In the genomic region with DNA sequence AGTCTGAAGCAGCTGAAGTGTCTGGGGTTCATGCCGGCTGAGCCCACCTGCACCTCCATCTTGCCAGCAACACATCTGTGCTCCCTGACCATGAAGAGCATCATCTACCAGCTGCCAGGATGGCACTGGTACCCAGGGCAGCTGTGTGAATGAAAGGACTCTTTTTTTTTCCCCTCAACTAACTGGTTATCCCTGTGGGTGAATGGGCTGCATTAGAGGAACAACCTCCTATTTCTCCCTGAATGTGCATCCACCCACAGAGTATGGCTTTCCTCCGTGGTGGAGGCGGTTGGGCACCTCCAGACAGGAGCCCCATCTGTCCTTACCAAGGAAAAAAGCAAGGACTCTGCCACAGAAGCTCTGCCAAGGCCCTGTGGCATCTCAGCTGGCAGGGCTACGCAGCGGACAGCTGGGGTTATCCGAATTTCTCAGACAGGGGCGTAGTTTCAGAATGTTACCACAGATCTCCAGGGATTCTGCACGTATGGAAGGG, we compare ENCODE assay signal across 18 mouse cellular contexts.
A peak's percentile ranks its signal among the peaks of the same experiment; 100 is the strongest.
DNase-seq lines count a peak whose midpoint lies in the region; ATAC-seq and TF ChIP-seq lines count a peak whose summit lies in the region.
"Had no signal": no experiment of that assay in that cellular context is flagged by ENCODE, and none has a peak within 500 bp of the region (broad histone marks: within the 10 kb centered on the region; RNA-seq: fewer than 3 reads in every experiment).

No protein-coding gene starts in this region.

- no peaks in the 10 kb centered on the region for H3K4me1 ChIP-seq in hindbrain, embryonic 13.5 days (replicated peaks)
- peaks cover 6% of the 10 kb centered on the region; the same call in 1 of the 2 replicates for H3K4me1 ChIP-seq in hindbrain, embryonic 12.5 days
- peaks cover 6% of the 10 kb centered on the region for H3K4me1 ChIP-seq in forebrain, embryonic 16.5 days (replicated peaks; ENCODE audit: control insufficient read depth, insufficient read depth, low read length)
- no peaks in the 10 kb centered on the region for H3K4me1 ChIP-seq in hindbrain, postnatal 0 days (ENCODE audit: insufficient read depth, low read length)
- H3K4me1 ChIP-seq: midbrain, embryonic 13.5 days had no signal

- no peaks in the 10 kb centered on the region for H3K36me3 ChIP-seq in hindbrain, embryonic 13.5 days
- no peaks in the 10 kb centered on the region for H3K36me3 ChIP-seq in hindbrain, embryonic 12.5 days
- no peaks in the 10 kb centered on the region for H3K36me3 ChIP-seq in forebrain, embryonic 16.5 days (ENCODE audit: control insufficient read depth, insufficient read depth)
- H3K36me3 ChIP-seq in hindbrain, postnatal 0 days (ENCODE audit: insufficient read depth, low read length) = no peaks in the 10 kb centered on the region
- H3K36me3 ChIP-seq: heart, embryonic 12.5 days; limb, embryonic 13.5 days; midbrain, embryonic 13.5 days had no signal

- no peak overlapping the region for H3K4me3 ChIP-seq in hindbrain, embryonic 13.5 days
- H3K4me3 ChIP-seq in hindbrain, embryonic 12.5 days = no peak overlapping the region
- no peak overlapping the region for H3K4me3 ChIP-seq in forebrain, embryonic 16.5 days (replicated peaks; ENCODE audit: low read length)
- H3K4me3 ChIP-seq in hindbrain, postnatal 0 days (ENCODE audit: low read length) = no peak overlapping the region
- H3K4me3 ChIP-seq: heart, embryonic 12.5 days; limb, embryonic 13.5 days; midbrain, embryonic 13.5 days had no signal

- no peak overlapping the region for H3K9ac ChIP-seq in hindbrain, embryonic 13.5 days
- no peak overlapping the region for H3K9ac ChIP-seq in hindbrain, embryonic 12.5 days
- H3K9ac ChIP-seq in forebrain, embryonic 16.5 days (replicated peaks; ENCODE audit: low read depth, low read length) = no peak overlapping the region
- H3K9ac ChIP-seq in hindbrain, postnatal 0 days (replicated peaks; ENCODE audit: low read length) = no peak overlapping the region
- H3K9ac ChIP-seq: heart, embryonic 12.5 days; limb, embryonic 13.5 days; liver, postnatal 0 days; midbrain, embryonic 13.5 days had no signal

- H3K4me2 ChIP-seq in hindbrain, embryonic 13.5 days = no peak overlapping the region
- H3K4me2 ChIP-seq in hindbrain, embryonic 12.5 days (replicated peaks) = no peak overlapping the region
- no peak overlapping the region for H3K4me2 ChIP-seq in forebrain, embryonic 16.5 days (ENCODE audit: low read length)
- no peak overlapping the region for H3K4me2 ChIP-seq in hindbrain, postnatal 0 days (ENCODE audit: low read depth, low read length)
- H3K4me2 ChIP-seq: heart, embryonic 12.5 days; limb, embryonic 13.5 days; midbrain, embryonic 13.5 days had no signal

- WGBS in hindbrain, embryonic 13.5 days = 66% methylated on average over 8 of the region's 8 CpGs
- WGBS in hindbrain, embryonic 12.5 days = 78% methylated on average over 8 of the region's 8 CpGs
- WGBS in forebrain, embryonic 16.5 days = 68% methylated on average over 8 of the region's 8 CpGs
- 53% methylated on average over 8 of the region's 8 CpGs for WGBS in hindbrain, postnatal 0 days

- peak; percentile 63; the same call in 1 of the 2 replicates for ATAC-seq in hindbrain, embryonic 13.5 days (ENCODE audit: low FRiP score)
- ATAC-seq in hindbrain, embryonic 12.5 days (ENCODE audit: low FRiP score) = no peak
- peak; percentile 38 for ATAC-seq in forebrain, embryonic 16.5 days
- peak; percentile 62; the same call in 1 of the 2 replicates for ATAC-seq in hindbrain, postnatal 0 days
- ATAC-seq: CD4-positive, CD25-positive, alpha-beta regulatory T cell, adult 4 months; liver, postnatal 0 days; midbrain, embryonic 13.5 days had no signal

- TF ChIP-seq CTCF in hindbrain, postnatal 0 days (IDR thresholded peaks at IDR 0.05; ENCODE audit: low read depth) = no peak

- H3K9me3 ChIP-seq in hindbrain, embryonic 13.5 days = no peaks in the 10 kb centered on the region
- H3K9me3 ChIP-seq in hindbrain, embryonic 12.5 days (replicated peaks) = no peaks in the 10 kb centered on the region
- no peaks in the 10 kb centered on the region for H3K9me3 ChIP-seq in forebrain, embryonic 16.5 days (ENCODE audit: control insufficient read depth, low read length)
- H3K9me3 ChIP-seq in hindbrain, postnatal 0 days (ENCODE audit: low read length) = no peaks in the 10 kb centered on the region
- H3K9me3 ChIP-seq: limb, embryonic 13.5 days; midbrain, embryonic 13.5 days had no signal

- peak overlapping the region; percentile 1; the same call in 1 of the 2 replicates for H3K27ac ChIP-seq in hindbrain, embryonic 13.5 days
- H3K27ac ChIP-seq in hindbrain, embryonic 12.5 days = no peak overlapping the region
- H3K27ac ChIP-seq in forebrain, embryonic 16.5 days (ENCODE audit: low read length) = no peak overlapping the region
- H3K27ac ChIP-seq in hindbrain, postnatal 0 days = 0 out of 2 replicates have a peak overlapping the region, but pooled peaks have one; percentile 15
- H3K27ac ChIP-seq: limb, embryonic 13.5 days; midbrain, embryonic 13.5 days had no signal

- intact Hi-C loops in left cerebral cortex, postnatal 4 days (cut with DNase I) = no loop called here

- DNase-seq in hindbrain, postnatal 0 days (ENCODE audit: low spot score) = peak; percentile 56
- DNase-seq in left cerebral cortex, postnatal 4 days = peak; percentile 68
- no peak for DNase-seq in ovary, adult 18-20 months (ENCODE audit: low spot score)
- no peak for DNase-seq in embryo, embryonic 10.5 days (ENCODE audit: low spot score)
- DNase-seq: adrenal gland, postnatal 36 days; cerebellum, adult 11-12 months; heart, postnatal 4 days; kidney, adult 18-20 months; kidney, postnatal 36 days; liver, postnatal 0 days; lung, postnatal 4 days had no signal

- H3K27me3 ChIP-seq in hindbrain, embryonic 13.5 days = no peaks in the 10 kb centered on the region
- H3K27me3 ChIP-seq in hindbrain, embryonic 12.5 days = no peaks in the 10 kb centered on the region
- no peaks in the 10 kb centered on the region for H3K27me3 ChIP-seq in forebrain, embryonic 16.5 days (replicated peaks; ENCODE audit: control insufficient read depth, insufficient read depth, low read length)
- H3K27me3 ChIP-seq in hindbrain, postnatal 0 days (ENCODE audit: insufficient read depth, low read length) = no peaks in the 10 kb centered on the region
- H3K27me3 ChIP-seq: heart, embryonic 12.5 days; limb, embryonic 13.5 days; midbrain, embryonic 13.5 days had no signal

Comparison
In these comparisons a context has a peak if more than half of its experiments do, and no peak if none do; other contexts are left out.
1. H3K27ac ChIP-seq: peak in hindbrain, embryonic 13.5 days (single experiment) and hindbrain, postnatal 0 days (single experiment); none in hindbrain, embryonic 12.5 days (single experiment) and forebrain, embryonic 16.5 days (single experiment).
2. DNase-seq: peak in hindbrain, postnatal 0 days (single experiment) and left cerebral cortex, postnatal 4 days (single experiment); none in ovary, adult 18-20 months (single experiment) and embryo, embryonic 10.5 days (single experiment).